Mouse (Mus musculus): ENCODE measurements around the gene 1700001O22Rik.

1700001O22Rik gene

GRCm38 (mm10) chr2:30777266-30777665 is 26.2 kb downstream of the 1700001O22Rik start:
- no peak for DNase-seq

DNA sequence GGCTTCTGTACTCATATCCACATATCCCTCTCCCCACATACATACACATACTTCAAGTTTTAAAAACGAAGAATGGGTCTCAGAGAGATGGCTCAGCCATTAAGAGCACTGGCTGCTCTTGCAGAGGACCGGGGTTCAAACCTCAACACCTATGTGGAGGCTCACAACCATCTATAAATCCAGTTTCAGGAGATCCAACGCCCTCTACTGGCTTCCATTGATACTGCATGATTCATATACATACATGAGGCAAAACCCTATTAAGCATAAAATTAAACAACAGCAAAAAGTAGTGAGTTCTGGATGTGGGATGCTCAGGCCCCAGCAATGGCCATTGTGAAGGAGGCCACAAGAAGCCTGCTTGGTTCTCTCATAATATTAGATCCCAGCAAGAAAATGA is 27.5 kb downstream of the 1700001O22Rik start:
- DNase-seq, result no peak

- no peak for DNase-seq
Measured at GRCm38 (mm10) chr2:30773313-30774005, 30.0 kb downstream of the 1700001O22Rik start.

- DNase-seq, result no peak
Measured at GRCm38 (mm10) chr2:30772581-30773312, 30.7 kb downstream of the 1700001O22Rik start.

DNA sequence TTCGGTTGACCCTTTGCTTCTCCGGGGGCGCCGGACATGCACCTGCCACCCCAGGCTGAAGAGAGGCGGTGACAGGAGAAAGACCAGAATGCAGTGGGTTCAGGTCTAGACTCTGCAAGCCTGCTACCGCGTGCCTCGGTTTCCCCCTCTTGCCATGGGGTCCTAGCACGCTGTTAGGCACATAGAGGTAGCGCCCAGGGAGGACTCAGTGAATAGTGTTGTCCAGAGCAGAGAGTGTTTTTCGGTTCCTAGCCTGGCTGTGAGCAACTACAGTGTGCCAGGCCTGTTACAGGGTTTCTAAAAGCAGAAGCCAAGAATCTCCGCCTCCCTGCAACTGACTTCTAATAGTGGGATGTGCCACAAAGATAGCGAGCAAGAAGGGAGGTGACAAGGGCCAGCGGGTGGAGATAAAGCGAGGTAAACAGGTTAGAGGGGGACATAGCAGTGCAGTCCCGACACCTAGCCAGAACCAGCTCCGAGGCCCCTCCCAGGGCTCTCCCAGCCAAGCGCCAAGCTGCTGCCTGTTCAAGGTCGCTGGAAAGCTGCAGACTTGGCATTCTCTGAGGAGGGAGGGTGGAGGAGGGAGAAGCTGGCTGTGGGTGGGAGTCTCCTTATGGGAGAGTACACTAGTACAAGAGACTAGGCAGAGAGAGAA is 31.5 kb downstream of the 1700001O22Rik start:
- DNase-seq, result peak; percentile 72

GRCm38 (mm10) chr2:30771368-30771805 is 32.1 kb downstream of the 1700001O22Rik start:
- no peak for DNase-seq

- DNase-seq, result no peak
Measured at GRCm38 (mm10) chr2:30769187-30769586, 34.3 kb downstream of the 1700001O22Rik start.

- DNase-seq, result no peak
Measured at GRCm38 (mm10) chr2:30768529-30768928, 34.9 kb downstream of the 1700001O22Rik start.

GRCm38 (mm10) chr2:30767626-30768240 is 35.7 kb downstream of the 1700001O22Rik start:
- no peak for DNase-seq

GRCm38 (mm10) chr2:30766446-30766845 is 37.0 kb downstream of the 1700001O22Rik start:
- no peak for DNase-seq

GRCm38 (mm10) chr2:30760706-30761105 is 42.8 kb downstream of the 1700001O22Rik start:
- DNase-seq, result no peak

- no peak for DNase-seq
Measured at GRCm38 (mm10) chr2:30759858-30760547, 43.5 kb downstream of the 1700001O22Rik start.

- DNase-seq, result no peak
Measured at GRCm38 (mm10) chr2:30759442-30759841, 44.0 kb downstream of the 1700001O22Rik start.

DNA sequence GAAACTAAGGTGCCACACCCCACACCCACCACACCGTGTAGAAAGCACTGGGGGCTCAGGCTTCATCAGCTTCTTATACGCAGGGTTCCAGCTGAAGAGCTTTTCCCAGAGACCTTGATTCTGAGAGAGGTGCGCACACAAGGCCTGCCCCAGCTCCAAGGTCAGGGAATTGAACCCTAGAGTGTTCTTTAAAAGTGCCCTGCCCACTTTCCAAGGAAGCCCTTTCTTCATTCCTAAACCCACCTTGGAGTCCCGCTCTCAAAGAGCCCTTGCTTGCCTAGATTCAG is 44.4 kb downstream of the 1700001O22Rik start:
- DNase-seq, result no peak

DNA sequence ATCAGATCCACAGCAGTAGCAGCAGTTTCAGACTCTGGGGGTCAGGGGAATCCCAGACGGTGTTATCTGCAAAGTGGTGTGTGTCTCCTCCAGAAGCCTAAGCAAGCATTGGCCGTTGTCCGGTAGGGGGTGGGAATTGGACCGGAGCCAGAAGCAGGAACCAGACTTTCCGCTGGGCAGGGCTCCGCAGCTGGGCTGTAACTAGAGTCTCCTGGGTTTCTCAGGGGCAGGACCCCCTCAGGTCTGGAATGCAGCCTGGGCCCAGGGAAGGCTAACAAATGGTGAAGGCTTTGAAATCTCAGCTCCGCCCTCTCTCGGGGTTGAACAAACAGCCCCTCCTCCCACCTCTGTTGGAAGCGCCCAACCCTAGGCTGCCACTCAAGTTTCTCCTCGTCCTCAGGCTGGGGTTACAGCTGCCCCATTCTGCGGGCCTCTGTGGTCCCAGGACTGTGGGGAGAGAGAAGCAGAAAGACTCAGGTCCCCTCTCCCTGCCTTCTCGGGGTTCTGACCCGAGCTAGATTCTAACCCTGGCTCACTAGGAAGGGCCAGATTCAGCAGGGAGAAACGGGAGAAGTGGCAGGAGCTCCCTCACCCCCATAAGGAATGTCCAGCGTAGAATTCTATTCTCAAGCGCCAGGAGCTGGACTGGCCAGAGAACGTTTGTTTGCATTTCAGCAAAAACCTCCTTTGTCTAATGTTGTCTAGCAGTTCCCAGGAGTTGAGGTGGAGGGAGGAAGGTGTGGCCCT is 44.9 kb downstream of the 1700001O22Rik start:
- DNase-seq, result no peak

DNA sequence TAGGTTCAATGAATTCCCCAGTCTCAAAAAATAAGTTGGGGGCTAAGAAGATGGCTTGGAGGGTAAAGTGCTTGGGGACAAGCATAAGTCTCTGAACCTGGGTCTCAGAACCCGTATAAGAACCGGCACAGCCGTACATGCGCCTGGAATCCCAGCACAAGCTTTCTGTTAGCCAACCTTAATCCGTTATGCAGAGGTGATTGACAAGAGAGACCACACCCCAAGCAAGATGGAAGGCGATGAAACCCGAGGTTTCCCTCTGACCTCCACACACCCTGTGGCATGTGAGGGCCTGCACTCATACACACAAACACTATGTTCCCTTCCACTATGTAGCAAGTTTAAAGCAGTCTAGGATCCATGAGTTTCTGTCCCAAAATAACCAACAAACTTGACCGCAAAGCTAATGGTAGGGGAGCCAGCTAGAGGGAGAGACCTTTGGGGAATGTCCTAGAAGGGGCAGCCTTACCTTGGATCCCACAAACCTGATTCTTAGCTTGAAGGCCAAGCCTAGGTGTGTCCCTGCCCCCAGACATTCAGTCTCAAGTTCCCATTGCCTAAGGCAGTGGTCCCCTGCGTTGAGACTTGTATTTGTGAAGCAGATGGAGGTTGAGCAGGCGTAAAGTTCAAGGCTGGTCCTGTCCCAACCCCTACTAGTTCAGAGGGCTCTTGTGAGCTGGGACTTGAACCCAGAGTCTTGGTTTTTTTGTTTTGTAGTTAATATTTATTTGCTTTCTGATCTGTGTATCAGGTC is 46.3 kb downstream of the 1700001O22Rik start:
- no peak for DNase-seq

DNA sequence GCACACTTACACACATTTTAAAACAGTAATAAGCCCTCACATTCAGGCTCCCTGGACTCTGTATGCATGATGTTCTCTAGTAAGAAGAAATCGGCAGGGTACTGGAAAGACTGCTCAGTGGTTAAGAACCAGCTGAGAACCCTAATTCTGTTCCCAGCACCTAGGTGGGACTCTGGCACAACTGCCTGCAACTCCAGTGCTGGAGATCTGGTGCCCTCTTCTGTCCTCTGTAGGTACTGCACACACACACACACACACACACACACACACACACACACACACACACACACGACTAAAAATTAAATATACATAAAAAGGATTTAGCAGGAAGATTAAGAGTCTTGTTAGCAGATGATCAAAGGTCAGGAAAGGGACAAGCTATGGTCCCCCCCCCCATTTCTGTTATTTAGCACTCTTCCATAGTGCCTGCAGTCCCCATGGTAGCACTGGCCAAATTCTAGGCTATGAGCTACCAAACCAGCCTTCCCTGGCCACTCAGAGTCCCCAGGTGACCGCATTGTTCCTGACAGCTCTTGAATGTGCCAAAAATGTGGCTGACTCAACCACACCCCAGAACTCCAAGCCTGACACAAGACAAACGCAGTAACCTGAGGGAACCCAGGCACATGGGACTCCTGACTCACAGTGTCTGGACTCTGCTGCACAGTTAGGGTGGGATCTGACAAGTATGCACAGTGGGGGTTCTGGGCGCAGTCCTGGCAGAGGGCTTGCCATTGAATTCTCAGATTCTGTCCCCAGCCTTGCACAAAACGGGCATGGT is 47.3 kb downstream of the 1700001O22Rik start:
- DNase-seq, result no peak

- no peak for DNase-seq
Measured at GRCm38 (mm10) chr2:30754831-30755230, 48.6 kb downstream of the 1700001O22Rik start.

DNA sequence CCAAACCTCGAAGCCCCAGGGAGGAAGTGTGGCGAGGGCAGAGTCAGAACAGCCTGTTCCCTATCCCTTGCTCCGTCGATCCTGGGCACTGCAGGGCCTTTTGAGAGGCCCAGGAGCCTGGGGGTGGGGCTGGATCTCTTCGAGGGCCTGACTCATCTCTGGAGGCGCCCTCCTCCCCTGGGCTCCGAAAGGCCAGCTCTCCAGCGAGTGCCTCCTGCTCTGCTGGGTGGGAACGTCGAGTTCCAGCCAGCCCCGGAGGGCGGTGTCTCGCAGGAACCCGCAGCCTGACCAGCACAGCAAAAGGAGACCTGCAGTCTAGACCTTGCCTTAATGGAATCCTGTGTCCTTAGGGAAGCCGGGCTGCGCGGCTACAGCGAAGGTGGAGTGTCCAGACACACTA is 50.2 kb downstream of the 1700001O22Rik start:
- no peak for DNase-seq

GRCm38 (mm10) chr2:30752471-30752870 is 51.0 kb downstream of the 1700001O22Rik start:
- no peak for DNase-seq

DNA sequence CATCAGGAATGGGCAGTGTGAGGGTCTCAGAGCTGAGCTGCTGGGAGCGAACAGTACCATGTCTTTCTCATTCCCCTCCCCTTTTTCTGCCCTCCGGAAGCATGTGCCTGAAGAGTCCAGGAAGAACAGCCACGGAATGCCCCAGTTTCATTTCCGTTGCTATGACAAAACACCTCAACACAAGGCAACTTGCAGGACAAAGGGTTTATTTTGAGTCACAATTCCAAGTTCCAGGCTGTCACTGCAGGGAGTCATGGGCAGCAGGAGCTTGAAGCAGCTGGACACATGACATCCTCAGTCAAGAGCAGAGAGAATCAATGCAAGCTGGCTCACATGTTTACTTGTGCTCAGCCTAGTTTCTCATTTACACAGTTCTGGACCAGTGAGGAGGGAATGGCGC is 53.4 kb downstream of the 1700001O22Rik start:
- DNase-seq, result no peak

Data from cerebellum, adult 11-12 months (tissue).